Mouse (Mus musculus): ENCODE measurements at regions not wholly inside any gene's neighbourhood (a gene's known extent, or its start where the extent isn't known, plus 50 kb on each side); places are given as distances from the start of the nearest gene placed in this dataset.

- no peaks in the 10 kb centered on the region for H3K27me3 ChIP-seq (ENCODE audit: control insufficient read depth, insufficient read depth, low read length)
- 93% methylated on average over 25 of the region's 25 CpGs for WGBS
- H3K27ac ChIP-seq (ENCODE audit: insufficient read depth, low read length), result no peak overlapping the region
- no peaks in the 10 kb centered on the region for H3K36me3 ChIP-seq (ENCODE audit: control insufficient read depth, insufficient read depth, low read length)
- no peak for DNase-seq (ENCODE audit: low read depth in 1 of 2, low spot score in 2 of 2)
- H3K4me1 ChIP-seq (ENCODE audit: control insufficient read depth, insufficient read depth, insufficient read length), result no peaks in the 10 kb centered on the region
- TF ChIP-seq POLR2A (IDR thresholded peaks at IDR 0.05; ENCODE audit: low read depth, low read length) (no peak), CTCF (IDR thresholded peaks at IDR 0.05; ENCODE audit: extremely low read depth, insufficient read depth, insufficient read length, insufficient replicate concordance) (no peak)
- H3K4me3 ChIP-seq (ENCODE audit: extremely low read depth, insufficient read depth, insufficient read length), result no peak overlapping the region
Measured at GRCm38 (mm10) chr5:106376781-106377525, 81.0 kb downstream of the Barhl2 start.

DNA sequence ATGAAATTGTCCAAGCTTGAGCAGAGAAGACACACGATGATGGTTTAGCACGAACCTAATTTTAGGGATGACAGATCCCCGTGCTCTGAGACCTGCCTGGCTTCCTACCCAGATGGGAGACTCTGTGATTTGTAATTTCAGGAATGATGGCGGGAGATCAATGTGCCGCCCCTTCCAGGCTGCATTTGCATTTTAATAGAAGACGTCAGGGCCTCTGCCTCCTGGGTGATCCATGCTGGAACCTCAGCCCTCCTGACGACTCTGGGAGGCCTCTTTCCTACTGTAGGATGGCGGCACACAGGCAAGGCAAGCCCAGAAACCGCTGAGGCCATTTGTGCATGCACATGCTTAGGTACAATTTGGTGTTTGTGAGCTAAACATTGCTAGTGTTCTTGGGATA, 90.1 kb downstream of the Barhl2 start:
- 54% methylated on average over 9 of the region's 9 CpGs for WGBS

GRCm38 (mm10) chr5:106367312-106367711, 90.7 kb downstream of the Barhl2 start:
- Histone ChIP-seq H3K4me1 (ENCODE audit: control insufficient read depth, insufficient read depth, insufficient read length) (no peaks in the 10 kb centered on the region), H3K36me3 (ENCODE audit: control insufficient read depth, insufficient read depth, low read length) (no peaks in the 10 kb centered on the region), H3K4me3 (ENCODE audit: extremely low read depth, insufficient read depth, insufficient read length) (no peak overlapping the region), H3K27me3 (ENCODE audit: control insufficient read depth, insufficient read depth, low read length) (no peaks in the 10 kb centered on the region), H3K27ac (ENCODE audit: insufficient read depth, low read length) (no peak overlapping the region)
- 73% methylated on average over 5 of the region's 5 CpGs for WGBS
- no peak for TF ChIP-seq POLR2A (IDR thresholded peaks at IDR 0.05; ENCODE audit: low read depth, low read length)
- no peak for TF ChIP-seq CTCF (IDR thresholded peaks at IDR 0.05; ENCODE audit: extremely low read depth, insufficient read depth, insufficient read length, insufficient replicate concordance)
- no peak for DNase-seq (ENCODE audit: low read depth in 1 of 2, low spot score in 2 of 2)

More for the DNA sequence above, 90.1 kb downstream of the Barhl2 start:
- no peak for DNase-seq (ENCODE audit: low read depth in 1 of 2, low spot score in 2 of 2)
- H3K27me3 ChIP-seq (ENCODE audit: control insufficient read depth, insufficient read depth, low read length), result no peaks in the 10 kb centered on the region
- H3K4me3 ChIP-seq (ENCODE audit: extremely low read depth, insufficient read depth, insufficient read length), result no peak overlapping the region
- TF ChIP-seq POLR2A (IDR thresholded peaks at IDR 0.05; ENCODE audit: low read depth, low read length) (no peak), CTCF (IDR thresholded peaks at IDR 0.05; ENCODE audit: extremely low read depth, insufficient read depth, insufficient read length, insufficient replicate concordance) (no peak)
- no peaks in the 10 kb centered on the region for H3K36me3 ChIP-seq (ENCODE audit: control insufficient read depth, insufficient read depth, low read length)
- no peaks in the 10 kb centered on the region for H3K4me1 ChIP-seq (ENCODE audit: control insufficient read depth, insufficient read depth, insufficient read length)
- H3K27ac ChIP-seq (ENCODE audit: insufficient read depth, low read length), result no peak overlapping the region

- TF ChIP-seq POLR2A (IDR thresholded peaks at IDR 0.05; ENCODE audit: low read depth, low read length) (no peak), CTCF (IDR thresholded peaks at IDR 0.05; ENCODE audit: extremely low read depth, insufficient read depth, insufficient read length, insufficient replicate concordance) (no peak)
- H3K27ac ChIP-seq (ENCODE audit: insufficient read depth, low read length), result no peak overlapping the region
Measured at GRCm38 (mm10) chr5:106366006-106366405, 92.0 kb downstream of the Barhl2 start.

DNA sequence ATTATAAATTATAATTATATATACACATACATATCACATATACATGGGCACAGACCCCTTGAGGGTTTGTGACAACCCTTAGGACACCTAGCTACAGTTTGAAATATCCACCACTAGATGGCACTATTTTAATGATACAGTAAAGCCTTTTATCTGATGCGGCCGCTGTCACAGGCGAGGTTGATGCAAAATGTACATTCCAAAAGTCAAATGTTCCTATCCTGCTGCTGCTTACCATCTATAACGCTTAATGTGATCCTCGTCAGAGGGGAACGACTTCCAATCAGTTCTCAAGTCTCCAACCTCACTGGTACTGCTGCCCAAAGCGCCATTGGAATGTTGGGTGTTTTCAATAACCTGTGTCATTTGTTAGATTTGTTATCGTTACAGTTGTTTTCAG, 92.9 kb downstream of the Barhl2 start:
- H3K27me3 ChIP-seq (ENCODE audit: control insufficient read depth, insufficient read depth, low read length), result no peaks in the 10 kb centered on the region
- H3K27ac ChIP-seq (ENCODE audit: insufficient read depth, low read length), result no peak overlapping the region
- no peak overlapping the region for H3K4me3 ChIP-seq (ENCODE audit: extremely low read depth, insufficient read depth, insufficient read length)
- TF ChIP-seq CTCF (IDR thresholded peaks at IDR 0.05; ENCODE audit: extremely low read depth, insufficient read depth, insufficient read length, insufficient replicate concordance) (no peak), POLR2A (IDR thresholded peaks at IDR 0.05; ENCODE audit: low read depth, low read length) (no peak)
- DNase-seq (ENCODE audit: low read depth in 1 of 2, low spot score in 2 of 2), result no peak
- H3K4me1 ChIP-seq (ENCODE audit: control insufficient read depth, insufficient read depth, insufficient read length), result no peaks in the 10 kb centered on the region
- H3K36me3 ChIP-seq (ENCODE audit: control insufficient read depth, insufficient read depth, low read length), result no peaks in the 10 kb centered on the region
- 50% methylated on average over 8 of the region's 8 CpGs for WGBS

More at GRCm38 (mm10) chr5:106366006-106366405, 92.0 kb downstream of the Barhl2 start:
- WGBS, result 85% methylated on average over 7 of the region's 7 CpGs
- H3K27me3 ChIP-seq (ENCODE audit: control insufficient read depth, insufficient read depth, low read length), result no peaks in the 10 kb centered on the region
- DNase-seq (ENCODE audit: low read depth in 1 of 2, low spot score in 2 of 2), result no peak
- no peak overlapping the region for H3K4me3 ChIP-seq (ENCODE audit: extremely low read depth, insufficient read depth, insufficient read length)
- no peaks in the 10 kb centered on the region for H3K36me3 ChIP-seq (ENCODE audit: control insufficient read depth, insufficient read depth, low read length)
- H3K4me1 ChIP-seq (ENCODE audit: control insufficient read depth, insufficient read depth, insufficient read length), result no peaks in the 10 kb centered on the region

DNA sequence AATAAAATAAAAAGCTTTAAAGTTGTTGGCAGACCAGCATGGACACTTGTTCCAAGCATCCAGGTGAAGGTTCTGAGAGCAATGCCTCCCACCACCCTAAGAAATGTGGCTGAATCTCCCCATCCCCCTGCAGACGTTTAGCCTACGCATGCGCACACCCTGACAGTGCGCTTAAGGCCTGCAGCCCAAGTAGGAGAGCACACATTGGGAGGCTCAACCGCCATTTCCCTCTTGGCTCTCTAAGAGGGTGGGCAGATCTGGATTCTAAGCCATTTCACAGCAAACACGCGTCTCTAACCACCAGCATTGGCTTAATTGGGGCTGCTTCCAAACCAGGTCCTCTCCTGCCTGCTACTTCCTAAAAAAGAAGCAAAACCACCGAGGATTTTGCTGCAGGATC, 106.6 kb downstream of the Barhl2 start:
- H3K4me1 ChIP-seq (ENCODE audit: control insufficient read depth, insufficient read depth, insufficient read length), result no peaks in the 10 kb centered on the region
- DNase-seq (ENCODE audit: low read depth in 1 of 2, low spot score in 2 of 2), result no peak
- TF ChIP-seq CTCF (IDR thresholded peaks at IDR 0.05; ENCODE audit: extremely low read depth, insufficient read depth, insufficient read length, insufficient replicate concordance) (no peak), POLR2A (IDR thresholded peaks at IDR 0.05; ENCODE audit: low read depth, low read length) (no peak)
- WGBS, result 86% methylated on average over 8 of the region's 8 CpGs
- H3K27ac ChIP-seq (ENCODE audit: insufficient read depth, low read length), result no peak overlapping the region
- H3K36me3 ChIP-seq (ENCODE audit: control insufficient read depth, insufficient read depth, low read length), result no peaks in the 10 kb centered on the region
- no peaks in the 10 kb centered on the region for H3K27me3 ChIP-seq (ENCODE audit: control insufficient read depth, insufficient read depth, low read length)
- no peak overlapping the region for H3K4me3 ChIP-seq (ENCODE audit: extremely low read depth, insufficient read depth, insufficient read length)

GRCm38 (mm10) chr5:106349851-106350515, 108.0 kb downstream of the Barhl2 start:
- no peaks in the 10 kb centered on the region for H3K27me3 ChIP-seq (ENCODE audit: control insufficient read depth, insufficient read depth, low read length)
- no peaks in the 10 kb centered on the region for H3K36me3 ChIP-seq (ENCODE audit: control insufficient read depth, insufficient read depth, low read length)
- 67% methylated on average over 10 of the region's 10 CpGs for WGBS
- no peak overlapping the region for H3K4me3 ChIP-seq (ENCODE audit: extremely low read depth, insufficient read depth, insufficient read length)
- DNase-seq (ENCODE audit: low read depth in 1 of 2, low spot score in 2 of 2), result no peak
- TF ChIP-seq POLR2A (IDR thresholded peaks at IDR 0.05; ENCODE audit: low read depth, low read length) (no peak), CTCF (IDR thresholded peaks at IDR 0.05; ENCODE audit: extremely low read depth, insufficient read depth, insufficient read length, insufficient replicate concordance) (no peak)
- H3K27ac ChIP-seq (ENCODE audit: insufficient read depth, low read length), result no peak overlapping the region
- H3K4me1 ChIP-seq (ENCODE audit: control insufficient read depth, insufficient read depth, insufficient read length), result no peaks in the 10 kb centered on the region

Data from spleen, adult 2 months (tissue).